Mouse (Mus musculus) ovary, postnatal 10 days (tissue): ENCODE measurements around the gene Cops4.

Experiments used
- DNase-seq: peaks from one replicate; pipeline ENCODE4 v3.0.0; 2022; ENCODE audit warnings: low spot score

Cops4 gene

GRCm38 (mm10) chr5:100518049-100519026, at the start of gene Cops4:
TSS of gene Cops4 (plus strand) at chr5:100518309.
- DNase-seq: peak; percentile 84

- no peak for DNase-seq
Measured at GRCm38 (mm10) chr5:100476328-100476727, 41.8 kb upstream of the Cops4 start.

GRCm38 (mm10) chr5:100477604-100478003, 40.5 kb upstream of the Cops4 start:
- DNase-seq: no peak

- no peak for DNase-seq
Measured at GRCm38 (mm10) chr5:100483569-100483968, 34.5 kb upstream of the Cops4 start.

- no peak for DNase-seq
Measured at GRCm38 (mm10) chr5:100487120-100487519, 31.0 kb upstream of the Cops4 start.

GRCm38 (mm10) chr5:100488231-100488630, 29.9 kb upstream of the Cops4 start:
- DNase-seq: no peak

- no peak for DNase-seq
Measured at GRCm38 (mm10) chr5:100489340-100489739, 28.8 kb upstream of the Cops4 start.

- DNase-seq: no peak
Measured at GRCm38 (mm10) chr5:100491704-100492103, 26.4 kb upstream of the Cops4 start.

- peak; percentile 52 for DNase-seq
Measured at GRCm38 (mm10) chr5:100498436-100499180, 19.5 kb upstream of the Cops4 start.

GRCm38 (mm10) chr5:100499243-100499642, 18.9 kb upstream of the Cops4 start:
- no peak for DNase-seq

GRCm38 (mm10) chr5:100499831-100500304, 18.2 kb upstream of the Cops4 start:
- DNase-seq: peak; percentile 9

GRCm38 (mm10) chr5:100500458-100500961, 17.6 kb upstream of the Cops4 start, which contains the start of gene Lin54:
TSS of gene Lin54 (minus strand) at chr5:100500639.
- DNase-seq: peak; percentile 65

- no peak for DNase-seq
Measured at GRCm38 (mm10) chr5:100501267-100501666, 16.8 kb upstream of the Cops4 start.

- DNase-seq: no peak
Measured at GRCm38 (mm10) chr5:100509247-100509646, 8.9 kb upstream of the Cops4 start.

GRCm38 (mm10) chr5:100512576-100512975, 5.5 kb upstream of the Cops4 start:
- DNase-seq: no peak

- no peak for DNase-seq
Measured at GRCm38 (mm10) chr5:100519027-100519411, 910 bp downstream of the Cops4 start.

GRCm38 (mm10) chr5:100520223-100520622, 2.1 kb downstream of the Cops4 start:
- DNase-seq: no peak

- DNase-seq: no peak
Measured at GRCm38 (mm10) chr5:100523331-100523730, 5.2 kb downstream of the Cops4 start.

- no peak for DNase-seq
Measured at GRCm38 (mm10) chr5:100524921-100525320, 6.8 kb downstream of the Cops4 start.

- DNase-seq: no peak
Measured at GRCm38 (mm10) chr5:100525620-100526019, 7.5 kb downstream of the Cops4 start.

- no peak for DNase-seq
Measured at GRCm38 (mm10) chr5:100526164-100526563, 8.1 kb downstream of the Cops4 start.

- no peak for DNase-seq
Measured at GRCm38 (mm10) chr5:100535826-100536225, 17.7 kb downstream of the Cops4 start.
